Mouse (Mus musculus) gastrocnemius, adult 8-10 months (tissue): Measurements from ENCODE around the gene Siglech. TPM values are rescaled to one million over a fixed set of nuclear protein-coding genes. Genes with fewer than 3 reads are reported as not detected.
"Not testable (repeated sequence)": the region's sequence is repeated elsewhere in the genome, so short reads cannot be mapped to it uniquely, and the experiment has no call there.

Source experiments
- DNase-seq, 2 experiments: peaks; one replicate each; pipeline ENCODE4 v3.0.0; 2022; ENCODE audit warnings: low spot score in 2 of 2
- total RNA-seq, 4 experiments: library from RNA; stranded (reverse); gene quantifications; 2 replicates each; pipeline ENCODE4 v1.2.4; 2022

Gene Siglech
- under 1 TPM in 2 of 4 experiments, not detected in 2; 0.19 to 0.99 TPM for total RNA-seq

DNA sequence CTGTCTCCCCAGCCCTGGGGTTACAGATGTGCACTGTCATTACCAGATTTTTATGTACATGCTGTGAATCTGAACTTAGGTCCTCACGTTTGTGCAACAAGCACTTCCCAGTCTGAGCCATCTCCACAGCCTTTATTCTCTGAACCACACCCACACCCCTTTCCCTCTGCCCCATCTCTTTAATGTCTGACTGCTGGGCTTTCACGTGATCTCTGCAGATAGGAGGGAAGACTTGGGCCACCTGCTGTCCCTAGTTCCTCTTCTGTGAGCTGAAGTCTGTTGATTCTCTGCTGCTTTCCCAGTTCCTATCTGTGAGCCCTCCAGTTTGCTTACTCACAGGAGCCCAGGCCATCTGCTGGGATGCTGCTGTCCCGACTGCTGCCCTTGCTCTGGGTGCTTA, at the start of gene Siglech:
TSS of gene Siglech (plus strand) at position 253 of the 400 bp plus-strand sequence.
- no peak for DNase-seq

DNA sequence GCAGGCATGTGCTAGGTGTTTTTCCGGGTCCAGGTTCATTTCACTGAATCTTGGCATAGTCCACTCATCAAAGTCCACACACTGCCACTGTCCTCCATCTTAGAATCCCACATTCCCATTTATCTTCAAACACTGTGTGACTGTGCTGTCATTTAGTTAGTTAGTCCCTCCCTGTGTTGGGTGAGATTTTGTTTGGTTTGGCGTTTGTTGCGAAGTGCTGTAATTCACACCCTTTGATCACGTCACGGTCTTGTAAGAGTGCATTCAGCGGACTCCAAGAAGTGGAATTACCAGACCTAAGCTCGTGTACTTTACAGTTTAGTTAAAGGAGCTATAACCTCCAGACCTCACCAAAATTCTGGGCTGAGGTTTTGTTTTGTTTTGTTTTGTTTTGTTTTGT, 45.3 kb upstream of the Siglech start:
- DNase-seq = no peak

DNA sequence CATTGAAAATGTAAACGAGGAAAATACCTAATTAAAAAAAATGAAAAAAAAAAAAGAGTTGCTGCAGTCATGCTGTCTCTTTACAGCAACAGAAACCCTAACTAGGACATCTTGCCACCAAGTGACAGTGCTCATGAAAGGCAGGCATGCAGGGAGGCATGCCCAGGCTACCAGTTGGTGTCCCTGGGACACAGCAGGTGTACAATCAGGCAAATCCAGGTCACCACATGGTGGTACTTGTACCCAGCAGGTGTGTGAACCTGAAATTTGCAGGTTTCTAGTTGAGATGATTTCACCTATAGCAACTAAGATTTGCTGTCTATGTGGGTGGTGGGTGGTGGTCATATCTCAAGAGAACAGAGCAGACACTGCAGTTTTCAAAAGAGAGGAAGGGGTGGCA, 39.1 kb upstream of the Siglech start:
- no peak for DNase-seq

DNA sequence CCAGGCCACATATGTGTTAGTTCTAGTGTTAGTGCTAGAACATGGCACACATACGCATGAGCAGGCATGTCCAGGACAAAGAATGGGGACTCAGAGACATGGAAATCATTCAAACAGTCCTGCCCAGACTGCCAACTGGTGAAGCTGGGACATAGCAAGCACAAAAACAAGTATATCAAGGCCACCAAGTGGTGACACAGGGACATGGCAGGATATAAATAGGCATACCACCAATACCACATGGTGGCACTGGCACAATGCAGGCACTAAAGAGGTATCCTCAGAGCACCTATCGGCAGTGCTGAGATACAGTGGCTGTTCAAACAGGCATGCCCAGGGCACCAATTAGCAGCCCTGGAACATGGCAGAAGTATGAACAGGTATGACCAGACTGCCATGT, 33.5 kb upstream of the Siglech start:
- no peak for DNase-seq

DNA sequence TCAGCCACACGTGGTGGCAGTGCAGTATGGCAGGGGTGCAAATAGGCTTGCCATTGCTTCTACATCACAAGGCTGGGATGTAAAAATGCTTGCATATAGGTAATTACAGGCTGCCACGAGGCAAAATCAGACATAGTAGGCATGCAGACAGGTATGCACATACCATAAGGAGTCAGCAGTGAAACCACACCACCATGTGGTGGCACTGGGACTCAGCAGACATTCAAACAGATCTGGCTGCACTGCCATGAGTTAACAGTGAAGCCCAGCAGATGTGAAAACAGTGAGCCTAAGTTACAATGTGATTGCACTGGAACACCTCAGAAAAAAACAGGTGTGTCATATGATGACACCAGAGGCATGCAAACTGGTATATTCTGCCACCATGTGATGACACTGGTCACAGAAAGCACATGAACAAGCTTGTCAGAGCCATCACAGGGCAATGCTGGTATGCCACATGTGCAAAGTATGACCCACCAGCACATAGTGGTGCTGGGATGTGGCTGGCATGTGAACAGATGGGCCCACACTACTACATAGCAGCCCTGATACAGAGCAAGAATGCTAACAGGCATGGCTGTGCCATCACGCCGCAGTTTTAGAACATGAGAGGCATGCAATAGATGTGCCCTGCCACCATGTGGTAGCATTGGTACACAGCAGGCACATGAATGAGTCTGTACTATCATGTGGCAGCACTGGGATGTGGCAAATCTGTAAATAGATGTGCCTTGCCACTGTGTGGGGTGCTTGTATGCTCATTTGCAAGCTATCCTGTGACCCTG, 30.7 kb upstream of the Siglech start:
- no peak for DNase-seq

DNA sequence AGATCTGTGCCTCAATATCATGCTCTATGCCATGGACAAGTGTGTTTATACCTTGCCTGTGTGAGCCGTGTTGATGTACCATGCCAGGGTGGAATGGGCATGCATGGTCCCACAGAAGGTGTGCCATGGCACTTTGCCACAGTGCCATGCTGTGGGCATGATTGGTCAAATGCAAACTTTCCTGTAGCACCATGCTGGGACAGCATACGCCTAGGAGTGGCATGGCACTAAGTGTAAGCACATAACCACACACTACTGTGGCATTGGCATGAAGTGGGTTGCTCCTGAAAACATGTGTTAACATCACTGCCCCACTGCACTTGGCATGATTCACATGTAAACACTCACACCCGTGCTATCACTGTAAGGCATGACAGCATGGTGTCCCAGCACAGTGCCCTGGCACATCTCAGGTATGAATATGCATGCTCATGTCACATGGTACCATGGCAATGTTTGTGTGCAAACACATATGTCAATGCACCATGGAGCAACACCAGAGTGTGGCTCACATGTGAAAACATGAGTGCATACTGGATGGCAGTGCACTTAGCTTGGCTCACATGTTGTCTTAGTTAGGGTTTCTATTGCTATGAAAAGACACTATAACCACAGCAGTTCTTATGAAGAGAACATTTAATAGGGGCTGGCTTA, 24.2 kb upstream of the Siglech start:
- no peak for DNase-seq

DNA sequence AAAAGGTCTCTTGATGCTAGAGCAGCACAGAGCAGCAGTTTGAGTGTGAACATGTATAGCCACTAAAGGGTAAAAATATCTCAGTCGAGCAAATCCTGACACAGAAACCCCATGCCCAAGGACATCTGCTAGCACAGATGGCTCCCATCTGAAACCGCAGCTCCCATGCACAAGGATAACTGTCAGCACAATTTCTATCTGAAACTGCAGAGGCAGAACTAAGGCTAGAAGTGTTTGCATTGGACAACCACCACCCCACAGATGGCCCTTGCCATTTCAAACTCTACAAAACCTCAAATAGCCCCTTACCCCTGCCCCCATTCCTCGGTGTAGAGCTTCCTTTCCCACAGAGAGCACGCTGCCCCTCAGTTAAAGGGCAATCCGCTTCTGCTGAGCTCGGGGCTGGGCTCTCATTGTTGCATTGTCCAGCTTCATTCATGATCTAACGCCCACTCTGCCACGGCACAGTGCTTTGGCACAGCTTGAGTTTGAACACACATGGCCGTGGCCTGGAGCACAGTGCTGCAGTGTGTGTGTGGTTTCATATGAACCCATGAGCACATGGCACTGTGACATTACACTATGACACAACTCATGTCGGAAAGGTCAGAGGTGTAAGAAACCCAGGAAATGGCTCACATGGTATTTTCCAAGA, 23.3 kb upstream of the Siglech start:
- no peak for DNase-seq

DNA sequence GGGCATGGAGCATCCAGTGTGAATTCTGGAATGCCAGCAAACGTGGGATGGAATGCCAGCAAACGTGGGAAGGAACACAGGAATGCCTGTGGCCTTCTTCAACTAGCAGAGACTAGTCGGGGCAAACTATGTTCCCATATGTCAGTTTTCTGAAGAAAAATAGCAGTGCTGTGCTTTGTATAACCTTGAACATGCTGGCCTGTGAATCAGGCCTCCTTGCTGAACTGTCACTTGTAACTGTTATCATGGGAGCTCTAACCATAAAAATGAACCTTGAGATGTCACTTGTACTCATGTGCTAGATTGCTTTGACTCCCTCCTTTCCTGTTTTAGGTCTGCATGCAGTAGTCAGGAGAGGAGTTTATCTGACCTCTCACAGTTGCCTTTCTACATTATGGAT, 17.1 kb upstream of the Siglech start:
- no peak for DNase-seq

DNA sequence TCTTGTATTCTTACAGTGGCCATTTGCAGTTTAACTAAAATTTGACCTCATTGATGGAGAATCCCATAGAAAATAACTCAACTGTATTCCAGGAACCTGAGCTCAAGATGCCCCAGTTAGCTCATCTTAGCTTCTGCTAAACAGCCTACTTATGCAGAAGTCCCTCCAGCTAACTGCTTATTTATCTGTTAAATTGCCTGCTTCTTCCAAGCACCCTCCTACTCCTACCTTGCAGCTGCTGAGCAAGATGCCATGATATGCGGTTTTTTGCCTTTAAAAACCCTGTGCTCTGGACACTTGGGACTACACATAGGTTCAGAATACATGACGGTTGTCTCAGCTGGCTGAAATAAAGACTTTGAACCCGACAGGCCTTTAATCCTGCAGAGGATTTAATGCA, 8.6 kb upstream of the Siglech start:
- DNase-seq = no peak

DNA sequence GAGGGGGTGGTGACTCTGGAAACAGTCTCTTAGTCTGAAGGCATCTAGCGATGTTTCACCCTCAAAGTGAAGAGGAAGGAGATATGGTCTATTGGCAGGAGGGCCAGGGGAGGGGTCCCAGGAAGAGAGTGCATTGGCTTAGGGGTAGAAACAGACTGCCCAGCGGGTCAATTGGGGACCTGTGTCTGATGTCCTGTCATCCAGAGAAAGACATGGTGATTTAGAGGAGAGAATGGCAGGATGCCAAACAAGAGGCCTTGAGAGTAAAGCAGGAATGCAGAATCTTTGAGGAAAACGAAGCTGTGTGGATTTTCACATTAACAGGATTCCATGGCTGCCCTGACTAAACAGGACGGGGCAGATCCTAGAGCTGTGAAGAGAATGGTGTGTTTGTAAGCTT, 12.0 kb downstream of the Siglech start:
- no peak for DNase-seq

DNA sequence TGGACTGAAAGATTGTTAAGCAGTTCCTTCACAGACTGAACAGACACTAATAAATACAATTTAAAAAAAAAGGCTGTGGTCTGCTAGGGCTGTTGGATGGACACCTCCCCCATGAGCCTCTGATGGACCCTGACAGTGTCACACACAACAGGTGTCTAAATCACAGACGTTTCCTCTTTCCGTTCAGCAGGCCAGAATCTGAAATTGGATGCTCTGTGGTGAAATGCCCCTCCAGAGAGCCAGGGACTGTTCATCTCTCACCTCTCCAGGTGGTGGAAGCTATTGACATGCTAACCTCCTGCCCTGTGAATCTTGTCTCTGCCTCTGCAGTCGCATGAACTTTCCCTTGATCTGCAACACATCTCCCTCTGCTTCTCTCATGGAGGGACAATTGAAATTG, 14.5 kb downstream of the Siglech start:
- DNase-seq = no peak

DNA sequence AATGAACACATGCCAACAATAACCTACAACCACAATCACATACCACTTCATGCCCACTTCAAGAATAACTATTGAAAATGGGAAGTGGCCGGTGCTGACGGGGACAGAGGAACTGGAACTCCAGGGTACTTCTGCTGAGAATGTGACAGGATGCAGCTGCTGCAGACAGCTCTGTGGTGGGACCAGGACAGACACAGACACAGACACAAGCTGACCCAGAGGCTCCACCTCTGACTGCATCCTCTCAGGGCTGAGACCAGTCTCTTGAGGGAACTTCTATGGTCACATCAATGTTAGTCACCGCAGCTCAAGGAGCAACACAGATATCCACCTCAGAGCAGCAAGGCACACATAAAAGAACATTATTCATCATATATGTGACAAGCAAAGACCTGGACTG, 16.6 kb downstream of the Siglech start:
- DNase-seq = no peak

DNA sequence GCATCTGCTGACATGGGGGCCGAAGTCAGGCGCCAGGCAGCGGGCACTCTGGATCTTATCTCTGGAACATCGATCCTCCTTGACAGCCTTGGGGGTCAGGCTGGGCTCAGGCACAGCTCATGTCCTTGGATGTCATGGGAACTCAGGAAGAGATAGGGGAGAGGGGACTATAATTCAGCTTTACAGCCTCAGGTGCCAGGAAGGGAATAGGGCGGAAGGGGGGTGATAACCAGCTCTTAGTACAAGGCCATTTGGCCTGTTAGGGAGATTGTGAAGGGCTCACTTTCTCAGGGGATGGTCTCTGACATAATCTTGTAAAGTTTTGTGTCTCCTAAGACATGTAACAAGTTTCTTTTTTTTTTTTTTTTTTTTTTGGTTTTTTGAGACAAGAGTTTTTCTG, 22.6 kb downstream of the Siglech start:
- not testable (repeated sequence) for DNase-seq

DNA sequence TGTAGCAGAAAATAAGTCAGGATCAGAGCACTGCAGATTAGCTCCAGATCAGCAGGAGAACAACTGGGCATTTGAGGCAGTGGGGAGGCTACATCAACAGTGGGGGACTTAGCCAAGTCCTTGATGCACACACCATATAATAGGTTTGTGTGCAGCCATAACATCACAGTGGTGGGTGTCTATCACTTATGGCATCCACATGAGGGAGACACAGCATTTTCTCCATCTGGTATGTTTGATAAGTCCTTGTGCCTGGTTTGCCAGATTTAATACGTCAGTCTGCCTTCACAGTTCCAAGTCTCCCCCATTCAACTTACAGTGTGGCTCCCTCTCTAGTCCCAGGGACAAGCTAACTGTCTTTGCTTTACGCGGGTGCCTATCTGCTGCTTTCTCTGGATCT, 24.3 kb downstream of the Siglech start:
- no peak for DNase-seq

DNA sequence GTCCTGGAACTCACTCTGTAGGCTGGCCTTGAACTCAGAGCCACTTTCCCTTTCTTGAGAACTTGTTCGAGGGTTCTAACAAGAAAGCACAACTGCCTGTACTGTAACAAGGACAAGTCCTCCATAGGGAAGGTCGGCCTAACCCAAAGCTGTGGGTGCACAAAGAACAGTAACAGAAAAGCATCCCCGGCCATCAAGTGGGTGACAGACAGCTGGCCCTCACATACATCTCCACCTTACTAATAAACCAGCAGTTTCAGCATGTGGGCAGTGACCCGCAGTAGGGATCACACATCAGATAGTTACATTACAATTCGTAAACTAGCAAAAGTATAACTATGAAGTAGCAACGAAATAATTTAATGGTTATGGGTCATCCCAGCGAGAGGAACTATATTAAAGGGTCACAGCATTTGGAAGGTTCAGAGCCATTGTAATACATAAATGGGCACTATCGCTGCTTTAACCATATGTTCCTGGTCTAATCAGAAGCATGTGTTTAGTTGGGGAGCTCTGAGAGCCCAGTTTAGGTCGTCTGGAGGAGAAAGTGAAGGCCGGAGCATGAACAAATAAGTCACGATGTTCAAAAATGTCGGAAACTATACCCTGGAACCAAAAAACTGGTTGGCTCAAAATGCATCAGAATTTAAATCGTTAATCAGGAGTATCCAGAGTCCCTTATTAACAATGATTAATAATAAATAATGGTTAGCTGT, 25.4 kb downstream of the Siglech start:
- no peak for DNase-seq

DNA sequence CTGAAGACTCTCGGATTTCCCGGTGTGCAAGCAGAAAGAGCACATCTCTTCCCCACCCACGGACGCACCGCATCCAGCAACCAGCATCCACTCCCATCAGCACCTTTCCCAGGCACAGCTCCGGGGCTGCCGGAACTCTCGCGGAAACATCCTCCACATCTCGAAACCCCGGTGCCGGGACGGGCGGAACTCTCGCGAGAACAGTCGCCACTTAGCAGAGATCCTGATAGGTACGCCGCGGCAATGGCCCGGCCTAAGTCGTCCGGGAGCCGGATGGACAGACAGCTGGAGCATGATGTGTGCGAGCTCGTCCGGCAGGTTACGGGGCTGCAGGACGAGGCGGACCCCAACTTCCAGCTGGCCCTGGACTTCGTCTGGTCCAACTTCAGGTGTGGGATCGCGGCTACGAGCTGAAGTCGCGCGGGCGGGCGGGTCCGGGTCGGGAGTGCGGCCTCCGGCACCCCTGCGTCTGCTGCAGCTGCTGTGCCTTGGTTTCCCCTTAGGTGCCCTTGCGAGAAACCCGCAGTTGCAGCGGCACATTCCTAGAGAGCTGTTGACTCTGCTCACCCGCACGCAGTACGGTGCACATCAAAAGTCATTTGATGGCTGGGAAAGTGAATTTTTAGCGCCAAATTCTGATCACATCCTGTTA, 26.1 kb downstream of the Siglech start, which contains the start of gene Tubgcp5:
TSS of gene Tubgcp5 (plus strand) at position 203 of the 652 bp plus-strand sequence.
- peak; percentile 93 to 96 for DNase-seq

DNA sequence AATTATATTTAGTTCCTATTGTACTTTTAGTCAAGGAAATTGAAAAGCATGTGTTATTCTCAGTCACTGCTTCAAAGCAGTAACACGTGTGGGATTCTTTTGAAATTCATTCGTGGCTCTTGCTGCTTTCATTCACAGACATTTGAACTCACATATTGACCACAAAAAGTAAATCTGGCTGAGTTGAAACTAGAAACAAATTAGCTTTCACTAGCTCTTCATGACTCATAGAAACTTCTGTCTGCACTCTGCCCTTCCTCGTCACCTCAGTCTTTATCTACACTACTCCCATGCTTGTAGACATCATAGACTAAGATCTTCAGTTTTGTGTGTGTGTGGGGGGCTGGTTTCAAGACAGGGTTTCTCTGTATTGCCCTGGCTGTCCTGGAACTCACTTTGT, 32.0 kb downstream of the Siglech start:
- no peak for DNase-seq

DNA sequence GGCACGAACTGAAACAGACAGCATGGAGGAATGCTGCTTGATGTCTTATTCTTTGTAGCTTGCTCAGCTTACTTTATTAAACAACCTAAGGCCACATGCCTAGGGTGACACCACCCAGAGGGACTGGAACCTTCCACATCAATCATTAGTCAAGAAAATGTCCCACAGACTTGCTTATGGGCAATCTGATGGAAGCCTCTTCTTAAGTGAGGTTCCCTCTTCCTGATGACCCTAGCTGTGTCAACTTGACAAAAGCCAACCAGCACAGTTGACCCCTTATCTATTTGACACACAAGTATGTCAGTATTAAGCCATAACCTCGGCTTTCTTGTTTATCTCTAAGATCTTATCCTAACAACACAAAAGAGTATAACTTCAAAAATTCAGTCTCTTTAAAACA, 42.0 kb downstream of the Siglech start:
- DNase-seq = no peak

DNA sequence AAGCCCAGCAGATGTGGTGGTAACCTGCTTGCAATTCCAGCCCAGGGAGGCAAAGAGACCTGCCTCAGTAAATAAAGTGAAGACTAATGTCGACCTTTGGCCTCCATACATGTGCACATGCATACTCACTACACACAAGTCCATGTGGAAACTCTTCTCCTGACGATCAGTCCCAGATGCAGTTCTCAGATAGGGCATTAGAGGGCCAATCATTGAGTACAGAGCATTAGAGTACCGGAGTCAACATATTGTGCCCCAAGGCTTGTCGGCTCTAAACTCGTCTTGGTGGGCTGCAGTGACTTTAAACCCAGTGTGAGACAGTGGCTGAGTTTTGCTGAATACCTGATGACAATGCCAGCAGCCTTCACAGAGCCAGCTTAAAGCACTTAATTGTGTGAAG, 56.5 kb downstream of the Siglech start:
- no peak for DNase-seq

DNA sequence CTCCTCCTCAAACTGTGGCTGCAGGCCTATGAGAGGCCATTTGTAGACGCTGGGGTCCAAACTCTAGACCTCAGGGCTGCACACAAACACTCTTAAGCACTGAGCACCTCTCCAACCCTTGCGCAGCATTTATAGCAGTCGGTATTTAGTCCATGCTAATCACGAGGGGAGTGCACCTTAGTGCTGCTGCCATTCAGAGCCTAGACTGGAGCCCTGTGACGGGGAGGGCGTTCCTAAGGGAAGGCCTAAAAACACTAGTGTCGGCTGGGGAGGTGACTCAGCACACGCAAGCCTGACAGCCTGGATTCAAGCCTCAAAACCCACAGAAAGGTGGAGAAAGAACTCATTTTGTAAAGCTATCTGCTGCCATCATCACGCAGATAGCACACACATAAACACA, 59.6 kb downstream of the Siglech start:
- no peak for DNase-seq
